Mouse (Mus musculus) kidney, postnatal 25 days (tissue): Measurements from ENCODE around the gene Medag.

Source experiments
- DNase-seq, 2 experiments: peaks; one replicate each; pipeline ENCODE4 v3.0.0; 2021; ENCODE audit warnings: mixed read lengths in 2 of 2

The Medag gene

DNA sequence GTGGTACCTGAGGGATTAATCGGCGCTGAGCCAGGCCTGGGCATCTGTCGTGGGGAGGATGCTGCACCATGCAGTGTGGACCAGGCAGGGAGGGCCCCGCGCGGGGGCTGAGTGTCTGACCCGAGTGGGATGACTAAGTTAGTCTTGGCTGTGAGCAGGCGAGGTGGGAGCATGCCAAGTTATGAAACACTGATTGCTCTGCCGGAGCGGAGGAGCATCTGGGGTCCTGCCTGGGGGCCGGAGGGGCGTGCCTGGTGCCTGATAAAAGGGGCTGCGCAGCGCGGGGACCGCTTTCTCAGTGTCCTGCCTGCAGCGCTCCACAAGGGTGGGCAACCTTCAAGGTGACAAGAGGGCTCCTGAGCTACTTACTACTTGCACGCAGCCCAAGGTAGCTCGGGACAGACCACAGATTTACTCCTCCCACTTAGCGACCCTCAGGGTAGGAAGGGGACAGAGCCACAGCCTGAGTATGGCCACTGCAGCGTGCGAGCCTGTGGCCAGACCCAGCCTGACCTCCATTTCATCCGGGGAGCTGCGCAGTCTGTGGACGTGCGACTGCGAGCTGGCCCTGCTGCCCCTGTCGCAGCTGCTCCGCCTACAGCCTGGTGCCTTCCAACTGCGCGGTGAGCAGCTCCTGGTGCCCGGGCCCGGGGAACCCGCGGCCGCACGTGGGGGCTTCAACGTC is at the start of gene Medag:
Gene Medag (plus strand): TSS at position 241 of the 685 bp plus-strand sequence.
- DNase-seq, result peak; percentile 34 to 68

DNA sequence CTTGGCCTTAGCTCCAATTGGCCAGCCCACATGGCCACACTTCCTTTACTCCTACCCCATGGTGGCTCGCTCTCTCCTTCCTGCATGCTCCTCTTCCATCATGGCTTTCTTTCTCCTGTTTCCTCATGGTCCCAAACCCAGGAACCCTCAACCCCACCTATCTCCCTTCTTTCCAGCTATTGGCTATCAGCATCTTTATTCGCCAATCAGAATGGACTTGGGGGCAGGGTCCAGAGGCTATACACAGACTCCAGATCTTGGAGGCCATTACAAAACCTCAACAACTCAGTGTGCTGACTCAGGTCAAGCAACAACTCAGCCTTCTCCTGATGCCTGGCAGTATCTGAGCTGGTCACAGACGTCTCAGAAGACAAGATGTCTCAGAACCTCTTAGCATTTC is 48.9 kb upstream of the Medag start:
- no peak for DNase-seq

DNA sequence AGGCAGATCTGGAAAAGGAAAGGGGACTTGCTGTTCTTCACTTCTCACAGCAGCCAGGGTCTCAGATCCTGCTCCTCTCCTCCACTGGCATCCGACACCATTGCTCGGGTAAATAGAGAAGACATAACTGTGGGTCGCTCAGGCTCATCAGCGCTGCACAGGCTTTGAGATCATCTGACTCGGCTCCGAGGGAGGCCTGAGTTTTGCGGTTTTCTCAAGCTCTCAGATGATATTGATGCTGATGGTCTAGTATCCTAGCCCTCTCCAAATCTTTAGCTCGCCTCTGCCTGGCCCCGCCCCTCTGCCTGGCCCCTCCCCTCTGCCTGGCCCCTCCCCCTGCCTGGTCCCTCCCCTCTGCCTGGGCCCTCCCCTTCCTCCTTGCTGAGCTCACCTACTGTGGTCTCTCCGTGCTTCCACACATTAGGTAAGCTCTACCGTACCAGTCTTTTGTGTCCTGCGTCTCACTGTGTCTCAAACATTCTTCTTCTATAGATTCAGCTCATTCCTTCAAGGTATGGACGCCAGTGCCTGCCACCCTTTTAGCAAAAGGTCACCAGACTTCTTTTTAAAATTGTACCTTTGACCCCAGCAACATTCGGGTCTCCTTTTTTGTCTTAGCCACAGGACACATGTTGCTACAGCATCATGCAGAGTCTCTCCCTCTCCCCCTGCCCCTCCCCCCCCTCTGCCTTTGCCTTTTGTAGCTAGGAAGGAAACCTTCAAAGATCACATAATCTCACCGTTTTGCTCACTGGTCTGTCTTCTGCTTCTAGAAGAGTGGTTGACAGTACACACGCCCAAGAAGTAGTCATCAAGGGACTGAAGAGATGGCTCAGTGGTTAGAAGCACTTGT is 47.4 kb upstream of the Medag start:
- DNase-seq, result no peak

DNA sequence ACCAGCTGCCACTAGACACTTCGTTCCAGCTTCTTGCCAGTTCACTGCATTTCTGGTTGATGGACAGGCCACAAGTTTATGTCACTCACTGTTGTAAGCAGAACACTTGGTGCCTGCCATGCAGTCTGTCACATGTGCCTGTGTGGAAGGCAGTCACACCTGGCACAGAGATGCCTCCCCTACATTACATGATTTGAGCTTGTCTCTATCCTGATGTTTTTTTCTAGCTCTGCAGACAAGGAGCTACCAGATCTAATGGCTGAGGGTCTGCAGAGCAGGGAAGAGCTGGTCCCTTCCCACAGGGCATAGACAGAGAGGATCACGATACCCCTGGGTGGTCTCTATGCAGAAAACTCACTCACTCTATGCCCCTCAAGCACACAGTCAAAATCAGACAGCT is 44.5 kb upstream of the Medag start:
- no peak for DNase-seq

DNA sequence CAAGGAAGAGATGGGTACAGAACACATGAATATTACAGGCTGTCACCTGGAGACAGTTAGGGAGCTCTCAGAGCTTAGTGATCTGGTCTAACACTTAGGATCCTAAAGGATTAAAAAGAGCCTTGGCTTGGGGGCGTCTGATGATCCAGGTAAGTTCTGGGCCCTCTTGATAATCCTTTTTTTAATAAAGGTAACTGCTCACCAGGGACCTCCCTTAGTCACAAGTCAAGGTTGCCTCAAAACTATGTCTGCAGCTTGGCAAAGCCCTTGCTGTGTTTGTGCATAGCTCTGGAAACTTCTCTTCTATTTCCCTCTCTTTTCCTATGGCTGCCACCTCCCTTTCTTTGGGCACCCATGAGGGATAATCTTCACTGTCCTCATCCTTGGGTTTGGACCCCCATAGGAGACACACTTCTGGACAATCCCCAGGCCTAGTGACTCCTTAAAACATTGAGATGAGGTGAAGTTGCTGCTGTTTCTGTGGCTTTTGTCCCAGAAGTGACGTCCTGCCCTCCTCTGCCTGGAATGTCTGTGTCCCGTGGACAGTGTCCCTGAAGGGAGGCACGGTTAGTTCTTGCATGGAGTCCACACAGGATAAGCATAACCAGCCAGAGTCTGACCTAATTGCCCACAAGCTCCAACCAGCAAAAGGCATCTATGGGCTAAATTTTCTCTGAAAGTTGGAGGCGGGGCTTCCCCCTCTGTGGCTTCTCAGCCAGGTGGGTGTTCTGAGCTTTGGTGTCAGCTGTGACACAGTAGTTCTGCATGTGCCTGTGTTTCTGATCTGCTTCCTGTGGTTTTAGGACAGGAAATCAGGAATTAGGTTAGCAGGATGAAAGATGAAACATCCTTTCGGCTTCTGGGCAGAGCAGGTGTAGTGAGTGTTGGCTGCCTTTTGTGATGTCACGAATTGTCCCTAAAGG is 43.7 kb upstream of the Medag start:
- no peak for DNase-seq

DNA sequence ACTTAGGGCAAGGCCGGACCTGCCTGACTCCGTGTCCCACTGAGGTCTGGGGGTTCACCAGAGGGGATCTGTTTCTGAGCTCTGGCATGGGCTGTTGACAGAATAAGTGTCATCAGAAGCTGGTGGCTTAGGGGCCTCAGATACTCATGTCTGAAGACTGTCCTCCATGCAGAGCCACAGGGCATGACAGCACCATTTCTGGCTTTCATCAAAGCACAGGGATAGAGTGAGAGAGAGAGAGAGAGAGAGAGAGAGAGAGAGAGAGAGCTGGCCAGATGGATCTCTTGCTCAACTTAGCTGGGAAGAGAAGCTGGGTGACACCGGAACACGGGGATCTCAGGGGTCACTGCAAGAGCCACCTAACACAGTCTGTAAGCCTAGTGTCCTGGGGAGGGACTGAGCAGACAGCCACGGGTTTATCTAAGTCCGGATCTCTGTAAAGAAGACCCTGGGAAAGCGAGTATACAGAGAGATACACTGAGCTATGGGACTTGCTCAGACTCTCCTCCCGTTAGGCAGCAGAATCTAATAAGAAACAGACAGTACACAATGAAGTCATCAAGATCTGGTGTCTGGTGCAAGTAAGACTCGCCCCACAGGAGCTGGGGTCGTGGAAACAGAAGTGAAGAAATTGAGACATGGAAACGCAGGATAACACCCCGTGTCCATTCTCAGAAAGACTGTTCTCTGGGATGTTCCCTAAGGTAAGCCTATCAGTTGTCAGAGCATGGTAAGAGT is 42.8 kb upstream of the Medag start:
- no peak for DNase-seq

DNA sequence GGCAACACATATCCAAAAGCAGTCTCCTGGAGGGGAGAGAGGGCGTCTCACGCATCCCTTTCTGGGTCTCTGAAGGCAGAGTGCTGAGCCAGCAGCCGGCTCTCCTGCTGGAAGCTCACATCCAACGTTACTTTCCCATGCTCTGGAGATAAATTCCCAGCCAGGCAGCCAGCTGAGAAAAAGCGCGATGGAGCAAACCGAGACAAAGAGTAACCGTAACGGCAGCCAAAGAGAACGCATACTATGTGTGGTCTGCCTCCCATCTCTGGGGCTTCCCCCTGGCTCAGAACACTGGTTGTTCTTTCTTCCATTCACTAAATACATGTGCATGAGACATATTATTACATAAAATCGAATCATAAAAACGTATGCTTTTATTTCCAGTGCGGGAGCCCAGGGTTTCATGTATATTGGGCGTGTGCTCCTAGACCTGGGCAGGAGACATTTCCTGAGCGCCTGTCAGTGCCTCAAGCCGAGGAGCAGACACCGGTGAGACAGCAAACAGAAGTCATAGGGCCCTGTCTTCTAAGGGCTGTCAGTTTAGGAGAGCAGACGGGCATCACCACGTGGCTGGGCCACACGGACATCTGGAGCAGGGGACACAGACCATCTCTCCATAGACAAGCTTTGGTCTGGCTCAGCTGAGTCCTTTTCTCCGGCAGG is 42.0 kb upstream of the Medag start:
- DNase-seq, result no peak

DNA sequence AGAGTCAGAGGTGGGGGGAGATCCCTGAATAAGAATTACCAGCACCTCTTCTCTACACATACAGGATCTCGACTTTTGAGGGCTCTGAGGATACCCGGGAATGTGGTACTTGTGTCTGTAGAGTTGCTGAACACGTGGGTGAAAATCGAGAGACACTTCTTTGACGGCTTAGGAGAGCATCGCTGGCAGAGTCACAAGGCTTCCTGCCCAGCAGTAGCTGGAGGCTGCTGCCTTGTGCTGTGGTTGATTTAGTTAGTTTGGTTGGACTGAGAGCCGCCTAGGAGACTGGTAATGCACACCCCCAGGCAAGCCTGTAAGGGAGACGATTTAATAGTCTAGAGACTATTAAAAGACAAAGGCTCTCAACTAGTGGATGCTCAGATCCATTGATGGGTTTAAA is 39.5 kb upstream of the Medag start:
- no peak for DNase-seq

DNA sequence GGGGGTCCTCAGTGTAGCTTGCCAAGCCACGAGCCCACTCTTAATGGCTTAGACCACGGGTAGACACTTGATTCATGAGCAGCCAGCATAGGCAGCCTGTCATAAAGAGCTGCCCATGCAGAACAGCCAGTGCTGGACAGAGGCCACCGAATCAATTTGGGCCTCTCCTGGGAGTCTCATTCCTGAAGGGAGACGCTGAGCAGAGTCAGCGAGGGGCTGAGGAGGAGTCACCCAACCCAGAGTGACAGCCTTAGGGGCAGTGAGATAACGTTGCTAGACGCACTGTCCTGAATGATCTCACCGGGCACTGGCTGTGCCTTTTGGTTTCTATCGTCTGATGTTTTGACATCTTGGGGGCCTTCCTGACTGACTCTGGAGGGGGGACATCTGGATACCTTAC is 38.3 kb upstream of the Medag start:
- DNase-seq, result no peak

DNA sequence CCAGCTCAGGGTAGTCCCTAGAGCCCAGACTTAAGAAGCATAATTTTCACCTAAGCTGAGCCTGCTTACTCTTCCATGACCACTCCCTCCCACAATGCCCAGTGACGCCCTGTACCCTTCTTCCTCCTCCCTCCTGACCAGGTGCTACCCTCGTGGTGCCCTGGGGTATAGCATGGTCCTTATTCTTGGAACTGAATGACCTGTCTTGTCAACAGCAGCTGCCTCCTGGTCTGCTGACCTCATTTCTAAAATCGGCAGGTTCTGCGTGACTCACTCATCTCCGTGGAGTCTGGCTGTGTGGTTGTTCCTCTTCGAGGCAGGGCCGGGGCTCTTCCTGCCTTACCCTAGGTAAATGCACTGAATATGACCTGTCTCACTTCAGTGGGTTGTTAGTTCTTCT is 37.5 kb upstream of the Medag start:
- DNase-seq, result no peak

DNA sequence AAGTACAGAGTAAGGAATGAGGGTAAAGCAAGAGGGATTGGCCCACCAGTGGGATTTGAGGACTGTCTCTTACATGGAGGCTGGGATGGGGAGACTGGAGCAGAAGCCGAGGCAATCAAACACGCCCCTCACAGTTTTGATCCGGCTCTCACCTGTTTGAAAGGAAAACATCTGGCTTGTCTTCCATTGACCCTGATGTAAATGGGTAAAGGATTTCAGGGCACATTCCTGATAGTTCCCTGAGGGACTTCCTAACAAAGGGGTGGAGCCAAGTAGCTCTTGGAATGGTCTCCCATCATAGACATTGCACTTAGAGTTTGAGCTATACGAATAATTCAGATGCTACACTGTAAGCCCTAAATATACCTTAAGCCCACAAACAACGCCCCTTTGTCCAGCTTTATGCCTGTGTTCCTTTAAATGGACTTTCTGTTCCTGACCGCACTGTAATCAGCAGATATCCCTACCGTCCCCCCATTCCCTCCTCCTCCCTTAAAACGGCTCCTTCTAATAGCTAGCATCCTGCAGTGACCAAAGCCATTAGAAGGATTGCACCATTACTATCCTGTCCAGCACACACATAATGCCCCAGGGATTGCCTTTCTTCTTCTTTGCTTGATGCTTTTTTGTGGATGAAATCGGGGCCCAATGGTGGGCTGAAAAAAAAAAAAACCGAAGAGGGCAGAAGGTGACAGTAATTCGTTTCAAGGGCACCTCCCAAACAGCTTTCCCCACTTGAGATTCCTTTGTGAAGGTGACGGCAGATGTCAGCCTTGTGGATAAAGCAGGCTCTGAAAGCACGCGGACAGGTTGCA is 36.3 kb upstream of the Medag start:
- no peak for DNase-seq

DNA sequence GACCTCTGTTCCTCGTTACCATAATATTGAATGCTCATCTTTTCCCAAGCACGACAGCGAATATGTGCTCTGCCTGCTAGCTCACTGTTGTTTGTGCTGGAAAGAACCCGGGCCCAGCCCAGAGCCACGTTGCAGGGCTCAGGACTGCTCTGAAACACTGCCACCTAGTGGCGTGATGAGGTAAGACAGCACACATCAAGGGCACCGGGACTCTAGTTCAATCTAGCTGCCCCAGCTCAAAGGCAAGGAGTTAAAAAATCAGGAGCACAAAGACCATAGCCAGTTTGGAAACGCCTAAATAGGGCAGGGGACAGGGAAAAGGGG is 35.7 kb upstream of the Medag start:
- peak; percentile 84 to 90 for DNase-seq

DNA sequence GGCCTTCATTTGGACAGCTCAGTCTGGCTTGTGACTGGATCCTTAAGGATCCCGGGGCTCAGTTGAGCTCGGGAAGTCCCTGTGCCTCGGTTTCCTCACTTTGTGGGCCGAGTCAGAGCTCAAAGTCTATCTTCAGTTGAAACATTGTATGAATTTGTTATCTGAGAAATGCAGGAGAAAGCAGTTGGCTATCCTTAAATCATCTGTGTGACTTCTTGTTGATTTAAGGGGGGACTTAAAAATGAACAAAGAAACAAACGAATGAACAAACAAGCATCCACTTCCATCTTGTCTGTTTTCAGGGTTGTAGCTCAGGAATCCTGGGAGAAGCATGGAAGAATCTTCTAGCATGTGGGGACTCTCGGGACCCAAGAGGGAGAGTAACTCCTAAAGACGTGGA is 35.2 kb upstream of the Medag start:
- DNase-seq, result no peak

DNA sequence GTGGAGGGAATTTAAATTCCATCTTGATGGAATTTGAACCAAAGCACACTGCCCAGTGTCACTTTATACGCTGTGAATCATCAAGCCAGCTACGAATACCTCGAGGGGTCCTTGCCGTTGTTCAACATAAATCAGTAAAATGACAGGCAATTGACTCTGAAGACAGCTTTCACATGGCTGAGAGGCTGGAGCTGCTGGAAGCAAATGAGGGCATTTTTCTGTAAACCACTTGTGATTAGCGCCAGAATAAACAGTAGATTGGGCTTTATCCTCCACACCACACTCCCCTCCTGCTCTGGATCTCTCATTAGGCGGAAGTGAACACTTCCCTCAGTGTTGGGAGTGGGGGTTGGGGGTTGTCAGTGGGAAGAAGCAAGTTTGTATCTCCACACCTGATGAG is 34.3 kb upstream of the Medag start:
- no peak for DNase-seq

DNA sequence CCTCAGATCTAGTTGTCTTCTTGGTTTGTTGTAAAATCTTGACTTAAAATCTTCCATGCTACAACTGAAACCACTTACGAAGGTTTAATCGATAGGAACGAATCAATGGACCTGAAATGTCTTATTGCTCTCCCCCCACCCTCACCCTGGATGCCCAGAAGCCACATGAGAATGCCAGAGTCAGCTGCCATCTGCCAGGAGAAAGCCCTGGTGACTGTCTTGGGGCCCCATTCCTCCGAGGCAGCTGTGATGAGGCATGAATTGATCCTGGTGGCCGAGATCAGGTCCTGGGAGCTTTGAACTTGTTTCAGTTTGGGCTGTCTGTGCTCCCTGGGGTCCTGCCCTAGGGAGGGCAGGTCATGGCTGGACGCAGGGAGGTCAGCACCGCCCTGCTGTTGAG is 33.0 kb upstream of the Medag start:
- DNase-seq, result no peak

DNA sequence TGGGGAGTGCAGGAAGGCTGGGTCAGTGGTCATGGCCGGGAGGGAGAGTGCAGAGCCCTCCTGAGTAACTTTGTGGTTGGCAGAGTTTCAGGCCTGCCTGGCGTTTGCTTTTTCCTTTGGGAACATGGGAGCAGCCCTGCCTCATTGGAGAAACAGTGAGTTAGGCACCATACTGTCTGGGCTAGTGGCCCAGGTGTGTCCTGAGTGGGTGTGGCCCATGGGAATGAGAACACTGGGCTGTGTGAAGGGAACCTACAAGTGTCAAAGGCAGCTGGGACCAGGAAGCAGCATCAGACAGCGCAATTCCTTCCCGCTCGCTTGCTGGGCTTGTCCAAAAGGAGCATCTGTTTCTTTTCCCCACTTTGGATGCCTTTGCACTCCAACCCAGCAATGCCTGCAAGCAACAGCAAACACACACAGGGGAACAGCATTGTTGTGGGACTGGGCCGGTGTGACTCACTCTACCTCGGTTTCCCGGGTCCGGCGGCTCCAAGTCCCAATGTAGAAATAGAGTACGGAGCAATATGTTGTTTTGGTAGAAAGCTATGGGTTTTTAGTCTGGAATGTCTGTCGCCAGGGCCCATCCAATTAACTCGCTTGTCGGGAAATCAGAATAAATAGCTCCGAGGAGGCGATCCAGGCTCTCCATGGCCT is 32.3 kb upstream of the Medag start:
- DNase-seq, result no peak

DNA sequence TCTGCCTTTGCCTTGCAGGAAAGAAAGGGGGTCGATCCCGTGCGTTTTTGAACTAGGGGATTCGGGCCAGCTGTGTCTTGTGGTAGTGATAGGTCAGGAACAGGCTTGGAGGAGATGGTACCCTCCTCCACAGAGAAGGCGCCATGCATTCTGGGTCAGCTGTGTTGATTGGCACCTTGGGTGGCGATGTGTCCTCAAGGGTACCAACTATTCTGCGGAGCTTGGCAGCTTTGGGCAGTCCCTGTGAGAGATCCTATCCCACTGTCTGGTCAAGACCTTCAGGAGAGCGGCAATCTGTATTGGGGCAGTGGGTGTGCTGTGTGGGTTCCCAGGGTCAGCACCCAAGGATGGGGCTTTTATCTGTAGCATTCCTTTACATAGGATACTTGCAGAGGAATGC is 31.7 kb upstream of the Medag start:
- no peak for DNase-seq

DNA sequence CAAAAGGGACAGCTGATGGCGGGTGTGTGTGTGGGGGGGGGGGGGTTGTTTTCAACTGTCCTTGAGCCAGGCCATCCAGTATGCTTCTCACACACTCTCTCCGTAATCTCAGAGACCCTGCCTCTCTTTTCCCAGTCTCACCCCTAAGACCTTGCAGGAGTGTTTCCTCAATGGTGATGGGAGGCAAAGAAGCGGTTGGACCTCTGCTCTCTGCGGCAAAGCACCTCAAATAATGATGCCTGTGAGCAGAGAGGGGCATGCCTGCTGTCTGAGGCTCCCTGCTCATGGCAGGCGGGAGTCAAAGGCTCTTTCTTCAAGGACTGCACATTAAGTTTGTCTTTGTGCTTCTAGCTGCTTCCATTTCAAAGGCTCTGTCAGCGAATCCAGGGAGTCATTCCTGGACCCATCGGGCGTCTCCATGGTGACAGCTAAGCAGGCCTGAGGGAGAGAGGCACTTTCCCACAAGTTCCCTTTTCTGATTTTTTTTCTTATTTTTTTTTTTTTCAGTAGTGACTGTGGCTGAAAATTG is 31.1 kb upstream of the Medag start:
- DNase-seq, result no peak

DNA sequence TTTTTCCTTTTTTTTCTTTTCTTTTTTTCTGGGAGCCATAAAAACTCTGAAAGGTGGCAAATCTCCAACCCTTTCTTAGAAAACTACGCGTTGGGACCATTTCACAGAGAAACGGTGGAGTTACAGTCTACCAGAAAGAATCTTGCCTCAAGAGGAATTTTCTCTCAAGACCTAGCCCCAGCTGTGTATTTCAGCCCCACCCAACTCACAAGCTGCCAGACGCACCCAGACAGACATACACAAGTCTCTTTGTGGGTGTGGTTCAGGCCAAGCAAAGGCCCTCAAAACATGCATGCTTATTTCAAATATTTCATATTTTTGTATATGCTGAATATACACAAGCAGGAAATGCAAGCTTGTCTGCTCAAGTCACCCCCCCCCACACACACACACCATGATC is 29.6 kb upstream of the Medag start:
- no peak for DNase-seq

DNA sequence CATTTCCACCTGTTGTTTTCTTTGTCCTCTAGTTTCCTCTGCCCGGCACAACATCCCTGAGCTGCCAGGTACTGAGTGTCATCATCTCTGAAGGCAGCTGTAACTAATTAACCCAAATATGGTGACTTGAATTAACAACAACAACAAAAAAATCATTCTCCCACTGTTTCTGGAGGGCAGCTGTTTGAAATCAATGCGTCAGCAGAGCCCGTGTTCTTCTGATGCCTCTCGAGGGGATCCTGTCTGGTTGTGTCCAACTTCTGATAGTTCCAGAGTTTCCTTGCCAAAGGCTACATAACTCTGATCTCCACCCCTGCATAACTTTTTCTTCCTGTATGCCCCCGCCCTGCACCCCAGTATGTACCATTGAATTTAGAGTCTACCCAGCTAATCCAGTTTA is 28.9 kb upstream of the Medag start:
- DNase-seq, result no peak
